9 mouse cellular contexts compared by ENCODE assay signal in genomic region chr9:96961006-96961405, GRCm38 (mm10). TPM values are rescaled to one million over a fixed set of nuclear protein-coding genes. Genes with fewer than 3 reads are reported as not detected.
A peak's percentile ranks its signal among the peaks of the same experiment; 100 is the strongest.
DNase-seq lines count a peak whose midpoint lies in the region; ATAC-seq and TF ChIP-seq lines count a peak whose summit lies in the region.
"Had no signal": no experiment of that assay in that cellular context is flagged by ENCODE, and none has a peak within 500 bp of the region (broad histone marks: within the 10 kb centered on the region; RNA-seq: fewer than 3 reads in every experiment).

No protein-coding gene starts in this region.

- peak; percentile 14 to 41 for DNase-seq in cerebellum, postnatal 25 days
- DNase-seq in cerebellum, adult 8-10 months: no peak
- DNase-seq in liver, postnatal 0 days: peak; percentile 37
- DNase-seq in liver, embryonic 11.5 days (ENCODE audit: low spot score): no peak
- peak; percentile 71 to 78 for DNase-seq in kidney, postnatal 4 days
- peak; percentile 16 for DNase-seq in retina, adult 2 months (ENCODE audit: low read depth, low spot score)

- H3K36me3 ChIP-seq in liver, postnatal 0 days (replicated peaks; ENCODE audit: insufficient read depth, low read length): no peaks in the 10 kb centered on the region
- no peaks in the 10 kb centered on the region for H3K36me3 ChIP-seq in liver, embryonic 11.5 days (ENCODE audit: control insufficient read depth, insufficient read depth, low read length)

- H3K27ac ChIP-seq in liver, postnatal 0 days (ENCODE audit: low read depth): no peak overlapping the region
- H3K27ac ChIP-seq in liver, embryonic 11.5 days (ENCODE audit: low read depth, low read length): no peak overlapping the region
- no peak overlapping the region for H3K27ac ChIP-seq in bone marrow, adult 2 months (ENCODE audit: control insufficient read depth, insufficient read depth, low read depth, low read length, poor library complexity)

- no peak overlapping the region for H3K4me2 ChIP-seq in liver, postnatal 0 days (ENCODE audit: low read depth, low read length)
- H3K4me2 ChIP-seq in liver, embryonic 11.5 days: no peak overlapping the region

- H3K9me3 ChIP-seq in liver, postnatal 0 days (ENCODE audit: low read length): no peaks in the 10 kb centered on the region
- H3K9me3 ChIP-seq in liver, embryonic 11.5 days (ENCODE audit: control insufficient read depth, low read length): no peaks in the 10 kb centered on the region

- no peak overlapping the region for H3K9ac ChIP-seq in liver, postnatal 0 days (replicated peaks)
- H3K9ac ChIP-seq in liver, embryonic 11.5 days (ENCODE audit: low read depth, low read length): no peak overlapping the region

- TF ChIP-seq POLR2A in bone marrow, adult 2 months (IDR thresholded peaks at IDR 0.05; ENCODE audit: borderline replicate concordance, control insufficient read depth, low read depth, low read length): no peak

- H3K27me3 ChIP-seq in liver, postnatal 0 days (ENCODE audit: insufficient read depth, low read length): 0 out of 2 replicates have a peak, but pooled peaks cover 3% of the 10 kb centered on the region
- no peaks in the 10 kb centered on the region; the same call in 1 of the 2 replicates for H3K27me3 ChIP-seq in liver, embryonic 11.5 days (replicated peaks; ENCODE audit: control insufficient read depth, insufficient read depth, low read length)

- peaks cover 1% of the 10 kb centered on the region; the same call in 1 of the 2 replicates for H3K4me1 ChIP-seq in liver, postnatal 0 days (ENCODE audit: insufficient read depth)
- H3K4me1 ChIP-seq in liver, embryonic 11.5 days (replicated peaks; ENCODE audit: control insufficient read depth, insufficient read depth, low read length): no peaks in the 10 kb centered on the region; the same call in 1 of the 2 replicates
- H3K4me1 ChIP-seq in bone marrow, adult 2 months (ENCODE audit: control insufficient read depth, insufficient read depth, low read length): no peaks in the 10 kb centered on the region

- WGBS in liver, postnatal 0 days (ENCODE audit: insufficient replicate concordance): 49% methylated on average over 7 of the region's 7 CpGs
- 52% methylated on average over 7 of the region's 7 CpGs for WGBS in liver, embryonic 11.5 days
- 60% methylated on average over 7 of the region's 7 CpGs for WGBS in bone marrow, adult 2 months

- H3K4me3 ChIP-seq in liver, postnatal 0 days (ENCODE audit: low read depth, low read length): no peak overlapping the region
- no peak overlapping the region for H3K4me3 ChIP-seq in liver, embryonic 11.5 days (ENCODE audit: low read depth, low read length)
- no peak overlapping the region for H3K4me3 ChIP-seq in bone marrow, adult 2 months (replicated peaks; ENCODE audit: control insufficient read depth, low read depth, low read length)
- H3K4me3 ChIP-seq: myocyte had no signal

- TF ChIP-seq EP300 in liver, postnatal 0 days (IDR thresholded peaks at IDR 0.05; ENCODE audit: low read depth): no peak

- TF ChIP-seq CTCF in liver, postnatal 0 days (IDR thresholded peaks at IDR 0.05; ENCODE audit: low read depth): peak; percentile 71
- TF ChIP-seq CTCF in bone marrow, adult 2 months (IDR thresholded peaks at IDR 0.05; ENCODE audit: control insufficient read depth, insufficient read depth, low read length): peak; percentile 27; the same call in 1 of the 2 replicates

- ATAC-seq in liver, postnatal 0 days: no peak
- ATAC-seq in liver, embryonic 11.5 days (replicated peaks; ENCODE audit: low FRiP score): no peak
- no peak for ATAC-seq in erythroid progenitor cell, adult 5-6 weeks (replicated peaks; ENCODE audit: low FRiP score, poor library complexity, severe bottlenecking)

RNA-seq across cellular contexts. Expression of gene Spsb4, which starts 57.6 kb away (rescaled TPM):
- 0.99 and 1.0 TPM in 2 replicates for polyA plus RNA-seq in liver, postnatal 0 days (2015; fragmentation: Nextera tagmentation; extraction: Ambion mirVana)
- 6.8 and 8.1 TPM in 2 replicates for polyA plus RNA-seq in liver, embryonic 11.5 days (2014; fragmentation: Nextera tagmentation; extraction: Ambion mirVana)
- polyA plus RNA-seq in bone marrow, adult 2 months (2011; ENCODE audit: insufficient read depth, insufficient read length, low replicate concordance, missing spikeins): 1.5 TPM in 1 of 2 replicates, not detected in the other
- 3.4 TPM in 1 of 2 replicates, not detected in the other for total RNA-seq in erythroid progenitor cell, adult 5-6 weeks (2015; ENCODE audit: low replicate concordance)
- not detected in 2 replicates for total RNA-seq in erythroid progenitor cell, adult 5-6 weeks (2017; ENCODE audit: low replicate concordance)

Comparison
In these comparisons a context has a peak if more than half of its experiments do, and no peak if none do; other contexts are left out.
1. DNase-seq: peak in cerebellum, postnatal 25 days (2 of 2), liver, postnatal 0 days (single experiment), kidney, postnatal 4 days (2 of 2) and retina, adult 2 months (single experiment); none in cerebellum, adult 8-10 months (single experiment) and liver, embryonic 11.5 days (single experiment).